Mouse (Mus musculus) brain, embryonic 14.5 days (tissue): ENCODE measurements at regions not wholly inside any gene's neighbourhood (a gene's known extent, or its start where the extent isn't known, plus 50 kb on each side); places are given as distances from the start of the nearest gene placed in this dataset.

Source experiments
- CTCF ChIP-seq: fragments of 200-500 bp; IDR thresholded peaks from 2 replicates; pipeline ENCODE4 v1.5.1; 2012; ENCODE audit warnings: inconsistent platforms, mild to moderate bottlenecking, moderate library complexity, borderline replicate concordance; ENCODE audit not compliant: insufficient read depth, insufficient read length; ENCODE audit errors: extremely low read depth
- POLR2A ChIP-seq: fragments of 200-500 bp; IDR thresholded peaks from 2 replicates; pipeline ENCODE4 v1.6.1; 2012; ENCODE audit warnings: mild to moderate bottlenecking, inconsistent platforms, borderline replicate concordance; ENCODE audit not compliant: poor library complexity, insufficient read depth, insufficient read length, severe bottlenecking; ENCODE audit errors: extremely low read depth

DNA sequence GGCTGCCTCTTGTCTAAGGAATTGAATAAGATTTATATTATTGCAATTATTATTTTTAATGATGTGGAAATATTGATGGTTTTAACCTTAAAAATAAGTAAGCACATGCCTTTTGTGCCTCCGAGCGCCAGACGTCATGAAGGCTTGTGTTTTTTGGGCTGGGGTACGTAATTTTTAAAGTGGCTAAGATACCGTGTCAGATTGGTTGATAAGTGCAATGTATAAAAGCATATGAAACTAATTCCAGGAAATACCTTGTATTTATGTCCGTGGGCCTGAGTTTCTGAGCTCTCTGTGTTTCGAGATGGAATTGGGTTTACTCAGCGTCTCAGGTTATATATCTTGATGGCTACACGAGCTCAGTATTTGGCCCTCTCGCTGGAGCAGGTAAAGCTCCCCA is 414.7 kb downstream of the Med13l start:
- TF ChIP-seq POLR2A (no peak), CTCF (no peak)
